Mouse (Mus musculus): ENCODE measurements around the gene Fancc. TPM values are rescaled to one million over a fixed set of nuclear protein-coding genes. Genes with fewer than 3 reads are reported as not detected.
A peak's percentile ranks its signal among the peaks of the same experiment; 100 is the strongest.

Gene Fancc
- polyA plus RNA-seq, 1 experiment from 2014 or later, result 21.8 TPM

MicroRNAs within 50 kb of the gene (microRNA counts, 519-probe panel; counts per million panel counts)
- microRNA mmu-miR-23b, result 3,900 counts per million, percentile 90 among the panel's probes with 10 or more counts
- 3,375 counts per million, percentile 79 among the panel's probes with 10 or more counts for microRNA mmu-miR-24
- microRNA mmu-miR-27b, result 2,985 counts per million, percentile 68 among the panel's probes with 10 or more counts

Small RNA genes lying within 50 kb of the gene (microRNA-seq; reads per million reads assigned to microRNA genes)
- gene Mir23b (58,383 reads per million, percentile 99 among the genes with 10 or more reads in this experiment), gene Mir24-1 (not detected), gene Mir27b (4,307 reads per million, percentile 87 among the genes with 10 or more reads in this experiment), gene Mir3074-1 (not detected)

Other genes with a start within 250 kb of the Fancc start
- gene Ptch1, start 76.3 kb upstream of the Fancc start, polyA plus RNA-seq (2015; fragmentation: Nextera tagmentation; extraction: Ambion mirVana), result 17.4 and 19.5 TPM in 2 replicates